Mouse (Mus musculus): Measurements from ENCODE around the gene Rnf223. TPM values are rescaled to one million over a fixed set of nuclear protein-coding genes. Genes with fewer than 3 reads are reported as not detected.

Rnf223 gene
- polyA plus RNA-seq (2015; fragmentation: Nextera tagmentation; extraction: Ambion mirVana) = 0.17 and 0.27 TPM in 2 replicates

DNA sequence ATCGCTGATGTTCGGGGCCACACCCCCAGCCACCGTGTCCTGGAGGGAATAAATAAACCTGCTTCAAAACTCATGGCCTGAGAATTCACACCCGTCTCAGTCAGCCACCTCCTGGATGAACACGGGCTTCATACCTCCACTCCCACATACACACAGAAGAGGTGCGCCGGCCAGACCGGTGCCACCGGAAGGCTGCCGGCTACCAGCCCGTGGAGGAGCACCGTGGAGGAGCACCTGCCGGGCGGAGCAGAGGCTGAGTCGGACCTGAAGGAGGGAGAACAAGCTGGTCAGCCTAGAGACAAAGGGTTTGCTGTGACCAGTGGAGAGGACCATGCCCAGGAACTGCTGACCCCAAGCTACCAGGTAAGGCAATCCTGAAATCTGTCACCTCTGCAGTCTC lies at the start of gene Rnf223:
Gene Rnf223, plus strand, starts transcription at position 78 of the 400 bp plus-strand sequence.
- Histone ChIP-seq H3K27ac (no peak within 1 kb of the TSS), H3K4me3 (replicated peaks; ENCODE audit: low read depth, low read length) (no peak within 1 kb of the TSS), H3K9me3 (replicated peaks; ENCODE audit: low read length) (no peaks in the 10 kb centered on the region), H3K27me3 (ENCODE audit: insufficient read depth, low read length) (no peaks in the 10 kb centered on the region), H3K4me2 (ENCODE audit: low read length) (0 out of 2 replicates have a peak within 1 kb of the TSS, but pooled peaks have one; percentile 8), H3K36me3 (ENCODE audit: insufficient read depth, low read length) (peaks cover 3% of the 10 kb centered on the region; the same call in 1 of the 2 replicates), H3K4me1 (replicated peaks; ENCODE audit: insufficient read depth, low read length) (peaks cover 3% of the 10 kb centered on the region; the same call in 1 of the 2 replicates), H3K9ac (ENCODE audit: low read depth, low read length) (no peak within 1 kb of the TSS)
- 43% methylated on average over 15 of the region's 15 CpGs for whole genome bisulfite sequencing
- ATAC-seq (replicated peaks; ENCODE audit: low FRiP score, low read depth) = peak; percentile 19; the same call in 1 of the 2 replicates
- DNase-seq (ENCODE audit: low spot score) = peak; percentile 8
- no peak for TF ChIP-seq CTCF (IDR thresholded peaks at IDR 0.05; ENCODE audit: low read depth)

GRCm38 (mm10) chr4:156082621-156083234 lies 47.6 kb upstream of the Rnf223 start:
- Histone ChIP-seq H3K4me3 (replicated peaks; ENCODE audit: low read depth, low read length) (peak overlapping the region; percentile 19), H3K9me3 (replicated peaks; ENCODE audit: low read length) (no peaks in the 10 kb centered on the region), H3K27me3 (ENCODE audit: insufficient read depth, low read length) (no peaks in the 10 kb centered on the region), H3K4me1 (replicated peaks; ENCODE audit: insufficient read depth, low read length) (peaks cover 23% of the 10 kb centered on the region), H3K4me2 (ENCODE audit: low read length) (peak overlapping the region; percentile 48), H3K36me3 (ENCODE audit: insufficient read depth, low read length) (no peaks in the 10 kb centered on the region), H3K9ac (ENCODE audit: low read depth, low read length) (peak overlapping the region; percentile 28), H3K27ac (peak overlapping the region; percentile 93)
- DNase-seq (ENCODE audit: low spot score) (peak; percentile 75), ATAC-seq (replicated peaks; ENCODE audit: low FRiP score, low read depth) (0 out of 2 replicates have a peak, but pooled peaks have one; percentile 34)
- no peak for TF ChIP-seq CTCF (IDR thresholded peaks at IDR 0.05; ENCODE audit: low read depth)
- 20% methylated on average over 4 of the region's 4 CpGs for WGBS

GRCm38 (mm10) chr4:156083348-156083747 lies 47.0 kb upstream of the Rnf223 start:
- 46% methylated on average over 5 of the region's 5 CpGs for WGBS
- peak overlapping the region; percentile 54; the same call in 1 of the 2 replicates for H3K9ac ChIP-seq (ENCODE audit: low read depth, low read length)
- H3K4me3 ChIP-seq (replicated peaks; ENCODE audit: low read depth, low read length) = peak overlapping the region; percentile 21
- H3K9me3 ChIP-seq (replicated peaks; ENCODE audit: low read length) = no peaks in the 10 kb centered on the region
- H3K36me3 ChIP-seq (ENCODE audit: insufficient read depth, low read length) = no peaks in the 10 kb centered on the region
- peak; percentile 80 for ATAC-seq (replicated peaks; ENCODE audit: low FRiP score, low read depth)
- H3K27ac ChIP-seq = peak overlapping the region; percentile 93
- TF ChIP-seq CTCF (IDR thresholded peaks at IDR 0.05; ENCODE audit: low read depth) = no peak
- H3K4me2 ChIP-seq (ENCODE audit: low read length) = peak overlapping the region; percentile 48
- H3K27me3 ChIP-seq (ENCODE audit: insufficient read depth, low read length) = no peaks in the 10 kb centered on the region
- H3K4me1 ChIP-seq (replicated peaks; ENCODE audit: insufficient read depth, low read length) = peaks cover 17% of the 10 kb centered on the region; the same call in 1 of the 2 replicates
- DNase-seq (ENCODE audit: low spot score) = peak; percentile 61

GRCm38 (mm10) chr4:156084096-156084879 lies 46.0 kb upstream of the Rnf223 start:
- H3K4me3 ChIP-seq (replicated peaks; ENCODE audit: low read depth, low read length) = peak overlapping the region; percentile 21
- no peak for TF ChIP-seq CTCF (IDR thresholded peaks at IDR 0.05; ENCODE audit: low read depth)
- H3K9me3 ChIP-seq (replicated peaks; ENCODE audit: low read length) = no peaks in the 10 kb centered on the region
- H3K4me1 ChIP-seq (replicated peaks; ENCODE audit: insufficient read depth, low read length) = peaks cover 17% of the 10 kb centered on the region; the same call in 1 of the 2 replicates
- H3K4me2 ChIP-seq (ENCODE audit: low read length) = peak overlapping the region; percentile 48
- peak overlapping the region; percentile 54; the same call in 1 of the 2 replicates for H3K9ac ChIP-seq (ENCODE audit: low read depth, low read length)
- ATAC-seq (replicated peaks; ENCODE audit: low FRiP score, low read depth) (no peak), DNase-seq (ENCODE audit: low spot score) (peak; percentile 68)
- H3K27ac ChIP-seq = peak overlapping the region; percentile 93
- WGBS = 44% methylated on average over 9 of the region's 9 CpGs
- H3K27me3 ChIP-seq (ENCODE audit: insufficient read depth, low read length) = no peaks in the 10 kb centered on the region
- H3K36me3 ChIP-seq (ENCODE audit: insufficient read depth, low read length) = no peaks in the 10 kb centered on the region

DNA sequence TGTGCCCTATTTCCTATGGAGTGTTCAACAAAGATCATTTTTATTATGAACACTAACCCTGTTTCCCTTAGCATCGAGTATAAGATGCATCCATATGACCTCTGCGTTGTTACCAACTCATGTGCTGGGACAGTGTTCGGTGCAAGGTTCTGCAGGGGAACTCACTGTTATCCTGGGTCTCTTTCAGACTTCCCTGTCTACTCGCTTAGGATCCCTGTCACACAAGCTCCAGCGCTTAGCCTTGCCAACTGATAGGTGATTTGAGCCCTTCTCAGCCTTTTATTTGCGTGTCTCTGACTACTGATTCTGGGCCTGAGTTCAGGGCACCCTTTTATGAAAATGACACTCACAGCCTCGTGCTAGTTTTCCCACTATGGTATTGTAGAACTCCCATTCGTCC lies 45.1 kb upstream of the Rnf223 start:
- DNase-seq (ENCODE audit: low spot score) = no peak
- H3K4me2 ChIP-seq (ENCODE audit: low read length) = no peak overlapping the region
- H3K27me3 ChIP-seq (ENCODE audit: insufficient read depth, low read length) = no peaks in the 10 kb centered on the region
- H3K4me1 ChIP-seq (replicated peaks; ENCODE audit: insufficient read depth, low read length) = peaks cover 17% of the 10 kb centered on the region; the same call in 1 of the 2 replicates
- no peaks in the 10 kb centered on the region for H3K9me3 ChIP-seq (replicated peaks; ENCODE audit: low read length)
- peak overlapping the region; percentile 93 for H3K27ac ChIP-seq
- TF ChIP-seq CTCF (IDR thresholded peaks at IDR 0.05; ENCODE audit: low read depth) = no peak
- no peak overlapping the region for H3K4me3 ChIP-seq (replicated peaks; ENCODE audit: low read depth, low read length)
- ATAC-seq (replicated peaks; ENCODE audit: low FRiP score, low read depth) = no peak
- no peak overlapping the region for H3K9ac ChIP-seq (ENCODE audit: low read depth, low read length)
- WGBS = 81% methylated on average over 8 of the region's 8 CpGs
- no peaks in the 10 kb centered on the region for H3K36me3 ChIP-seq (ENCODE audit: insufficient read depth, low read length)

DNA sequence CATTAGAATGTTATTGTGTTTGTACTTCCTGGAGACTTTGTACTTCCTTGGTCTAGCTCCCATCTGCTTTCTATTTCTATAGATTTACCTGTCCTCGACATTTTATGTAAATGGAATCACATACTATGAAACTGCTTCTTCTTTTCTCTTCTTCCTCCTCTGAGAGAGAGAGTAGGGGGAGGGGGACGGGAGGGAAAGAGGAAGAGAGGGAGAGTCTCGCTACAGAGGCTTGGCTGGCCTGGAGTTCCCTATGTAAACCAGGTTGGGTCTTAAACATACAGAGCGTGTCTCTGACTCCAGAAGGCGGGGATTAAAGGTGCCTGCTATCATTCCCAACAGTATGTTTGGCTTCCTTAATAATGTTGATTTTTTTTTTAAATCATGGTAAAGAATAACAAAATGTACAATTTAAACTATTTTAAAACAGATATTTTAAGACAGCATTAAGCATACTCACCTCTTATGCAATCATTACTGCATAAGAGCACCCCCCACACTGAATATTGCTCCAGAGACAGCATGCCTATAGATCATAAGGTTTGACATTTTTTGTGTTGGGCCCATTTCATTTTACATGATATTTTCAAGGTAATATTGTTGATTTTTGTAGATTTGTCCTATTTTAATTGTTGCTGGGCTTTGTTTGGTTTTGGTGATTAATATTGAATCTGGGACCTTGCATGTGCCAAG lies 42.8 kb upstream of the Rnf223 start:
- WGBS = 37% methylated on average over 5 of the region's 5 CpGs
- Histone ChIP-seq H3K4me3 (replicated peaks; ENCODE audit: low read depth, low read length) (no peak overlapping the region), H3K9ac (ENCODE audit: low read depth, low read length) (no peak overlapping the region), H3K27ac (no peak overlapping the region), H3K4me2 (ENCODE audit: low read length) (no peak overlapping the region), H3K27me3 (ENCODE audit: insufficient read depth, low read length) (no peaks in the 10 kb centered on the region), H3K36me3 (ENCODE audit: insufficient read depth, low read length) (no peaks in the 10 kb centered on the region), H3K4me1 (replicated peaks; ENCODE audit: insufficient read depth, low read length) (peaks cover 11% of the 10 kb centered on the region; the same call in 1 of the 2 replicates), H3K9me3 (replicated peaks; ENCODE audit: low read length) (no peaks in the 10 kb centered on the region)
- TF ChIP-seq CTCF (IDR thresholded peaks at IDR 0.05; ENCODE audit: low read depth) = no peak
- ATAC-seq (replicated peaks; ENCODE audit: low FRiP score, low read depth) (no peak), DNase-seq (ENCODE audit: low spot score) (no peak)
